Mouse (Mus musculus): Measurements from ENCODE around the gene Hyal3. TPM values are rescaled to one million over a fixed set of nuclear protein-coding genes. Genes with fewer than 3 reads are reported as not detected.
A peak's percentile ranks its signal among the peaks of the same experiment; 100 is the strongest.

Hyal3 gene
- polyA plus RNA-seq, 1 experiment, result 1.6 TPM

GRCm38 (mm10) chr9:107626158-107626843 lies 45.7 kb downstream of the Hyal3 start:
- Histone ChIP-seq H3K4me1 (ENCODE audit: control insufficient read depth, insufficient read depth, low read length) (peaks cover 22% of the 10 kb centered on the region), H3K27ac (ENCODE audit: insufficient read depth, low read depth, low read length) (no peak overlapping the region), H3K4me3 (ENCODE audit: insufficient read depth, low read depth, low read length) (no peak overlapping the region), H3K36me3 (ENCODE audit: control insufficient read depth, insufficient read depth, low read length) (no peaks in the 10 kb centered on the region), H3K27me3 (replicated peaks; ENCODE audit: control insufficient read depth, insufficient read depth, low read length) (no peaks in the 10 kb centered on the region)
- 37% methylated on average over 15 of the region's 15 CpGs for WGBS
- DNase-seq, result no peak
- TF ChIP-seq CTCF (conservative IDR thresholded peaks at IDR 0.05; ENCODE audit: insufficient read depth, insufficient read length, low read depth, low read length), result no peak
- no peak for TF ChIP-seq POLR2A (IDR thresholded peaks at IDR 0.05; ENCODE audit: low read depth, low read length)

GRCm38 (mm10) chr9:107626844-107627277 lies 46.2 kb downstream of the Hyal3 start:
- Histone ChIP-seq H3K27me3 (replicated peaks; ENCODE audit: control insufficient read depth, insufficient read depth, low read length) (no peaks in the 10 kb centered on the region), H3K36me3 (ENCODE audit: control insufficient read depth, insufficient read depth, low read length) (no peaks in the 10 kb centered on the region), H3K27ac (ENCODE audit: insufficient read depth, low read depth, low read length) (no peak overlapping the region), H3K4me1 (ENCODE audit: control insufficient read depth, insufficient read depth, low read length) (peaks cover 20% of the 10 kb centered on the region), H3K4me3 (ENCODE audit: insufficient read depth, low read depth, low read length) (no peak overlapping the region)
- WGBS, result 8% methylated on average over 2 of the region's 2 CpGs
- DNase-seq, result peak; percentile 86
- TF ChIP-seq CTCF (conservative IDR thresholded peaks at IDR 0.05; ENCODE audit: insufficient read depth, insufficient read length, low read depth, low read length) (peak; percentile 80), POLR2A (IDR thresholded peaks at IDR 0.05; ENCODE audit: low read depth, low read length) (no peak)

- Histone ChIP-seq H3K27ac (ENCODE audit: insufficient read depth, low read depth, low read length) (peak overlapping the region; percentile 33), H3K27me3 (replicated peaks; ENCODE audit: control insufficient read depth, insufficient read depth, low read length) (no peaks in the 10 kb centered on the region), H3K4me1 (ENCODE audit: control insufficient read depth, insufficient read depth, low read length) (peaks cover 20% of the 10 kb centered on the region), H3K4me3 (ENCODE audit: insufficient read depth, low read depth, low read length) (no peak overlapping the region; the same call in 1 of the 2 replicates), H3K36me3 (ENCODE audit: control insufficient read depth, insufficient read depth, low read length) (no peaks in the 10 kb centered on the region)
- DNase-seq, result no peak
- TF ChIP-seq POLR2A (IDR thresholded peaks at IDR 0.05; ENCODE audit: low read depth, low read length) (no peak), CTCF (conservative IDR thresholded peaks at IDR 0.05; ENCODE audit: insufficient read depth, insufficient read length, low read depth, low read length) (no peak)
- WGBS, result 53% methylated on average over 20 of the region's 20 CpGs
Observed at GRCm38 (mm10) chr9:107627387-107628255, 47.0 kb downstream of the Hyal3 start.

- 47% methylated on average over 15 of the region's 15 CpGs for WGBS
Observed at GRCm38 (mm10) chr9:107628721-107629410, 48.2 kb downstream of the Hyal3 start.

GRCm38 (mm10) chr9:107629411-107629730 lies 48.8 kb downstream of the Hyal3 start:
- peaks cover 16% of the 10 kb centered on the region for H3K4me1 ChIP-seq (ENCODE audit: control insufficient read depth, insufficient read depth, low read length)
- H3K27ac ChIP-seq (ENCODE audit: insufficient read depth, low read depth, low read length), result peak overlapping the region; percentile 57
- H3K36me3 ChIP-seq (ENCODE audit: control insufficient read depth, insufficient read depth, low read length), result no peaks in the 10 kb centered on the region
- DNase-seq, result no peak
- H3K27me3 ChIP-seq (replicated peaks; ENCODE audit: control insufficient read depth, insufficient read depth, low read length), result no peaks in the 10 kb centered on the region
- no peak overlapping the region for H3K4me3 ChIP-seq (ENCODE audit: insufficient read depth, low read depth, low read length)
- TF ChIP-seq POLR2A (IDR thresholded peaks at IDR 0.05; ENCODE audit: low read depth, low read length), result no peak
- no peak for TF ChIP-seq CTCF (conservative IDR thresholded peaks at IDR 0.05; ENCODE audit: insufficient read depth, insufficient read length, low read depth, low read length)
- 30% methylated on average over 4 of the region's 4 CpGs for WGBS

More at GRCm38 (mm10) chr9:107628721-107629410, 48.2 kb downstream of the Hyal3 start:
- Histone ChIP-seq H3K4me1 (ENCODE audit: control insufficient read depth, insufficient read depth, low read length) (peaks cover 20% of the 10 kb centered on the region), H3K36me3 (ENCODE audit: control insufficient read depth, insufficient read depth, low read length) (no peaks in the 10 kb centered on the region), H3K27ac (ENCODE audit: insufficient read depth, low read depth, low read length) (peak overlapping the region; percentile 71), H3K27me3 (replicated peaks; ENCODE audit: control insufficient read depth, insufficient read depth, low read length) (no peaks in the 10 kb centered on the region), H3K4me3 (ENCODE audit: insufficient read depth, low read depth, low read length) (peak overlapping the region; percentile 26)
- TF ChIP-seq POLR2A (IDR thresholded peaks at IDR 0.05; ENCODE audit: low read depth, low read length) (no peak), CTCF (conservative IDR thresholded peaks at IDR 0.05; ENCODE audit: insufficient read depth, insufficient read length, low read depth, low read length) (no peak)
- DNase-seq, result peak; percentile 83

GRCm38 (mm10) chr9:107629901-107630425 lies 49.3 kb downstream of the Hyal3 start:
- Histone ChIP-seq H3K36me3 (ENCODE audit: control insufficient read depth, insufficient read depth, low read length) (no peaks in the 10 kb centered on the region), H3K4me3 (ENCODE audit: insufficient read depth, low read depth, low read length) (no peak overlapping the region), H3K27ac (ENCODE audit: insufficient read depth, low read depth, low read length) (0 out of 2 replicates have a peak overlapping the region, but pooled peaks have one; percentile 10), H3K4me1 (ENCODE audit: control insufficient read depth, insufficient read depth, low read length) (peaks cover 12% of the 10 kb centered on the region; the same call in 1 of the 2 replicates), H3K27me3 (replicated peaks; ENCODE audit: control insufficient read depth, insufficient read depth, low read length) (no peaks in the 10 kb centered on the region)
- whole genome bisulfite sequencing, result 34% methylated on average over 14 of the region's 14 CpGs
- no peak for DNase-seq
- TF ChIP-seq POLR2A (IDR thresholded peaks at IDR 0.05; ENCODE audit: low read depth, low read length) (no peak), CTCF (conservative IDR thresholded peaks at IDR 0.05; ENCODE audit: insufficient read depth, insufficient read length, low read depth, low read length) (no peak)

Measured in kidney, adult 2 months (tissue).